Mouse (Mus musculus): ENCODE data around the gene Bcl2. TPM values are rescaled to one million over a fixed set of nuclear protein-coding genes. Genes with fewer than 3 reads are reported as not detected.
"Not testable (repeated sequence)": the region's sequence is repeated elsewhere in the genome, so short reads cannot be mapped to it uniquely, and the experiment has no call there.

Bcl2 gene
- polyA plus RNA-seq, 1 experiment from 2014 or later = 16.4 TPM

DNA sequence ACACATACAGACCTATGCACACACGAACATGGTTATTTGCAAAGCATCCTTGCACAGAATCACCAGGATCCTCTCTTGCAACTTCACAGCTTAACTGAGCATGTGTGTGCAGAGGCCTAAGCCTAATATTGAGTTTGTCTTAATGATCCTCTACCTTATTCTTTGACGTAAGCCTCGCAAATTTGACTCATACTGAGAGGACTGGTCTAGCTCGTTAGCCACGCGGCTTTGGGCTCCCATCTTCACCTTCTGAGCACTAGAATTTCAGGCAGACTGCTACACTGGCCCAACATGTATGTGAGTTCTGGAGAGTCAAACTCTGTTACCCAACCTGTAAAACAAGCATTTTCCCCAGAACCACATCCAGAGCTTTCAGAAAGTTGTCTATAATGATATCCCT is 28.9 kb upstream of the Bcl2 start:
- 88% methylated on average over 6 of the region's 6 CpGs for WGBS

DNA sequence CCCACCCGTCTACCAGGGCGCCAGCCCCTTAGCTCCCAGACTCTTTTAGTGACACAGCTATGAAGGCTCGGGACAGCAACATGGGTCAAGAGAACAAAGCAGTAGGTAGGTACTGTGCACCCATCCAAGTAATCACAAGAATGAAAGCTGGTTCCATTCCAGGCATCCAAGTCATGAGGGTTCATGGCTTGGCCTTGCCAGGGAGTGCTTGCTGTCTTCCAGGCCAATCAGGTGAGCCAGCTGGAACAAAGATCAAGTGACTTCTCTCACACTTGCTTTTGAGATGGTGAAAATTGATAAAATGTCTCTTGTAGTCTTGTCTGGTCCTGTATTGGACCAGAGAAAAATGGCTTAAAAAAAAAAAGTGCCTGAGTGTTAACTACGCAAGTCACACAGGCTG is 26.7 kb upstream of the Bcl2 start:
- 96% methylated on average over 4 of the region's 4 CpGs for WGBS
- no peak for ATAC-seq
- Histone ChIP-seq H3K4me3 (ENCODE audit: low read length) (no peak overlapping the region), H3K9me3 (ENCODE audit: control insufficient read depth, low read length) (no peaks in the 10 kb centered on the region), H3K4me2 (ENCODE audit: low read length) (no peak overlapping the region), H3K36me3 (ENCODE audit: control insufficient read depth, insufficient read depth, low read length) (peaks cover 6% of the 10 kb centered on the region), H3K4me1 (ENCODE audit: control insufficient read depth, insufficient read depth, low read depth, low read length) (no peaks in the 10 kb centered on the region), H3K27ac (ENCODE audit: low read depth, low read length) (no peak overlapping the region), H3K27me3 (replicated peaks; ENCODE audit: control insufficient read depth, insufficient read depth, low read length) (no peaks in the 10 kb centered on the region), H3K9ac (ENCODE audit: low read depth, low read length) (no peak overlapping the region)

More for the DNA sequence above, 28.9 kb upstream of the Bcl2 start:
- Histone ChIP-seq H3K27me3 (replicated peaks; ENCODE audit: control insufficient read depth, insufficient read depth, low read length) (no peaks in the 10 kb centered on the region), H3K27ac (ENCODE audit: low read depth, low read length) (no peak overlapping the region), H3K4me1 (ENCODE audit: control insufficient read depth, insufficient read depth, low read depth, low read length) (no peaks in the 10 kb centered on the region), H3K4me2 (ENCODE audit: low read length) (no peak overlapping the region), H3K9me3 (ENCODE audit: control insufficient read depth, low read length) (no peaks in the 10 kb centered on the region), H3K9ac (ENCODE audit: low read depth, low read length) (no peak overlapping the region), H3K4me3 (ENCODE audit: low read length) (no peak overlapping the region), H3K36me3 (ENCODE audit: control insufficient read depth, insufficient read depth, low read length) (peaks cover 13% of the 10 kb centered on the region)
- no peak for ATAC-seq

DNA sequence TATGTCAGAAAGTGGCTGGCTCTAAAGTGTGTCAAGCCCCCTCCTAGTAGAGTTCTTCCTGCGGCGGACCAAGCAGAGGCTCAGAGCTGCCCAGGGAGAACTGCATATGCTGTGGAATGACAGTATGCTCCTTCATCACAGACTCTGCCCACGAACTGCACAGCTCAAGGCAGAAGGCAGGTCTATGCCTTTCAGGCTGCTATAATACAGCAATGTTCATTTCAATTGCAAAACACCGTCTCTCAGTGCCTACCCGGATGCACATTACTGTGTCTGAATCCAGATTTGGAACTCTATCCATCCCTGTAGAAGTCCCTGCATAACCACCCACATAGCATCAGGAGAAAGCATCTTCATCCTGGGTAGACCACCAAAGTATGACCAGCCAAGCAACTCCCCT is 25.7 kb upstream of the Bcl2 start:
- Histone ChIP-seq H3K4me2 (ENCODE audit: low read length) (no peak overlapping the region), H3K27me3 (replicated peaks; ENCODE audit: control insufficient read depth, insufficient read depth, low read length) (no peaks in the 10 kb centered on the region), H3K27ac (ENCODE audit: low read depth, low read length) (no peak overlapping the region), H3K4me1 (ENCODE audit: control insufficient read depth, insufficient read depth, low read depth, low read length) (no peaks in the 10 kb centered on the region), H3K9me3 (ENCODE audit: control insufficient read depth, low read length) (no peaks in the 10 kb centered on the region), H3K4me3 (ENCODE audit: low read length) (no peak overlapping the region), H3K36me3 (ENCODE audit: control insufficient read depth, insufficient read depth, low read length) (peaks cover 6% of the 10 kb centered on the region; the same call in 1 of the 2 replicates), H3K9ac (ENCODE audit: low read depth, low read length) (no peak overlapping the region)
- WGBS = 96% methylated on average over 5 of the region's 5 CpGs
- no peak for ATAC-seq

DNA sequence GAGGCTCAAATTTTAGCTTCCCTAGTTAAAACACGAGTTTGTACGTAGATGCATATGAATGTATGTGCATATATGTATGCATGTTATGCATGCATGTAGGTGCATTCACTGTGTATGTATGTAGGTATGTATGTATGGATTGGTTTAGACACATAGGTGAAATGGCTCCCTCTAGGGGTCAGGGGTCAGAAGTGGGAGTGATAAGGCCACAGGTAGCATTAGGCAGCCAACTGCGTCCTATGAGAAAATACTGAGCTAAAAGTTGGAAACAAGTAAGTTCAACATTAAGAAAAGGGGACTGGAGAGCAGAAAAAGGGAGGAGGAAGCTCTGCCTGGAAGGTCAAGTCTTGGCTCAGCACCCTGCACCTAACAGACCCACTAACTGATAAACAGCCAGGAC is 24.0 kb upstream of the Bcl2 start:
- ATAC-seq = no peak
- no peak overlapping the region for H3K4me2 ChIP-seq (ENCODE audit: low read length)
- H3K9ac ChIP-seq (ENCODE audit: low read depth, low read length) = no peak overlapping the region
- WGBS = 89% methylated on average over 3 of the region's 3 CpGs
- no peaks in the 10 kb centered on the region for H3K9me3 ChIP-seq (ENCODE audit: control insufficient read depth, low read length)
- no peaks in the 10 kb centered on the region for H3K4me1 ChIP-seq (ENCODE audit: control insufficient read depth, insufficient read depth, low read depth, low read length)
- no peak overlapping the region for H3K27ac ChIP-seq (ENCODE audit: low read depth, low read length)
- H3K4me3 ChIP-seq (ENCODE audit: low read length) = no peak overlapping the region
- H3K36me3 ChIP-seq (ENCODE audit: control insufficient read depth, insufficient read depth, low read length) = peaks cover 12% of the 10 kb centered on the region
- no peaks in the 10 kb centered on the region for H3K27me3 ChIP-seq (replicated peaks; ENCODE audit: control insufficient read depth, insufficient read depth, low read length)

DNA sequence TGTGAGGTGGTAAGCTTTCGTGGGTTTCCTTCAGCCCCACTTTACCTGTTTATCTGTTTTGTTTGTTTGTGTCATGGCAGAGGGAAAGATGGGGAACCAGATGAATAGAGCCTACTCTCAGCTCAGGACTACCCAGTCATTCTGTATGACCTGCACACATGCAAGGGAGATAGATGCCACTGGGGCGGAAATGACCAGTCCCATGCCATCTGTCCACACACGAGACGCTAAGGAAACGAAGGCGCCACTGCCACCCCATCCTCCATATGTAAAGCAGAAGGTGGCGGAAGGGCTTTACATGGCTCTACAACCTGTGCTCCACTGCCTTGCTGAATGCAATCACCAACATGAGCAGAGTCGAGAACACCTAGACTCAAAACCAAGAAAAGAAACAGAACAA is 22.1 kb upstream of the Bcl2 start:
- no peak overlapping the region for H3K27ac ChIP-seq (ENCODE audit: low read depth, low read length)
- H3K9ac ChIP-seq (ENCODE audit: low read depth, low read length) = no peak overlapping the region
- no peak for ATAC-seq
- 84% methylated on average over 8 of the region's 8 CpGs for WGBS
- H3K4me2 ChIP-seq (ENCODE audit: low read length) = no peak overlapping the region
- H3K36me3 ChIP-seq (ENCODE audit: control insufficient read depth, insufficient read depth, low read length) = peaks cover 12% of the 10 kb centered on the region
- H3K4me3 ChIP-seq (ENCODE audit: low read length) = no peak overlapping the region
- H3K9me3 ChIP-seq (ENCODE audit: control insufficient read depth, low read length) = no peaks in the 10 kb centered on the region
- no peaks in the 10 kb centered on the region for H3K4me1 ChIP-seq (ENCODE audit: control insufficient read depth, insufficient read depth, low read depth, low read length)
- H3K27me3 ChIP-seq (replicated peaks; ENCODE audit: control insufficient read depth, insufficient read depth, low read length) = no peaks in the 10 kb centered on the region

DNA sequence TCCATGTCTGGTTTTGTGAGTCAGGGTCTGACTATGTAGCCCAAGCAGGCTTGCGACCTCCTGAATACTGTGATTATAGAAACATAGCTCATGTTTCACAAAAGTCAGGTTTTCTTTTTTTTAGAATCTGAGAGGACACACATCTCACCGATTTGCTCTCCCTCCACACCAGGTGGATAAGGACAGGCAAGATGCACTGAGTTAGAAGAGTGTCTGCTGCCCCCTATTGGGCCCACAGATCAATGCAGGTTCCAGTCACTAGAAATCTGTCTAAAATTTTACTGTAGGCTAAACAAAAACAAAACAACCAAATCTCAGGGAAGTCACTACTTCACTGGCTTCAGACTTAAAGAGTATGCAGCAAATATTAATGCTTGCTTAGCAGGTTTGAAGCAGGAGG is 21.5 kb upstream of the Bcl2 start:
- Histone ChIP-seq H3K4me2 (ENCODE audit: low read length) (no peak overlapping the region), H3K9me3 (ENCODE audit: control insufficient read depth, low read length) (no peaks in the 10 kb centered on the region), H3K4me3 (ENCODE audit: low read length) (no peak overlapping the region), H3K27me3 (replicated peaks; ENCODE audit: control insufficient read depth, insufficient read depth, low read length) (no peaks in the 10 kb centered on the region), H3K4me1 (ENCODE audit: control insufficient read depth, insufficient read depth, low read depth, low read length) (no peaks in the 10 kb centered on the region), H3K27ac (ENCODE audit: low read depth, low read length) (no peak overlapping the region), H3K9ac (ENCODE audit: low read depth, low read length) (no peak overlapping the region), H3K36me3 (ENCODE audit: control insufficient read depth, insufficient read depth, low read length) (peaks cover 12% of the 10 kb centered on the region)
- WGBS = 56% methylated on average over 2 of the region's 2 CpGs
- no peak for ATAC-seq

DNA sequence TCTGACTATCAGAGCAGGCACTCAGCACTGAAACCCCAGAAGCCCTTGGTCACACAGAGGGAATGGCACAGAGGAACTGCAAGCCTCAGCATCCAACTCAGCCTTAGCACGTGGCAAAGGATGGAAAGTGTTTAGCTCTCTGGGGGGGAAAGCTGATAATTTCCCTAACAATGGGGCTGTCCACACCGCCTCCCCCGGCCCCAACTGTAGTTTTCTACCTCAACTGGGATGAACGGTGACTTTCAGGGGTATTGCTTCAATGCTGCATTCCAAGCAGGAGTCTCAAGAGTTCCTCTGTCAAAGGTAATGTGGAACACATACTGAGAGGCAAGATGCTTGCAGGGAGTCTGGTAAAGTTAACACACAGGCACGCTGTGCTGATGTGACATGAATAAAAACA is 8.0 kb upstream of the Bcl2 start:
- no peak for ATAC-seq
- Histone ChIP-seq H3K36me3 (ENCODE audit: control insufficient read depth, insufficient read depth, low read length) (no peaks in the 10 kb centered on the region), H3K4me2 (ENCODE audit: low read length) (no peak overlapping the region), H3K9ac (ENCODE audit: low read depth, low read length) (no peak overlapping the region), H3K27ac (ENCODE audit: low read depth, low read length) (no peak overlapping the region), H3K27me3 (replicated peaks; ENCODE audit: control insufficient read depth, insufficient read depth, low read length) (no peaks in the 10 kb centered on the region), H3K9me3 (ENCODE audit: control insufficient read depth, low read length) (no peaks in the 10 kb centered on the region), H3K4me3 (ENCODE audit: low read length) (no peak overlapping the region), H3K4me1 (ENCODE audit: control insufficient read depth, insufficient read depth, low read depth, low read length) (no peaks in the 10 kb centered on the region)
- 16% methylated on average over 5 of the region's 5 CpGs for WGBS

DNA sequence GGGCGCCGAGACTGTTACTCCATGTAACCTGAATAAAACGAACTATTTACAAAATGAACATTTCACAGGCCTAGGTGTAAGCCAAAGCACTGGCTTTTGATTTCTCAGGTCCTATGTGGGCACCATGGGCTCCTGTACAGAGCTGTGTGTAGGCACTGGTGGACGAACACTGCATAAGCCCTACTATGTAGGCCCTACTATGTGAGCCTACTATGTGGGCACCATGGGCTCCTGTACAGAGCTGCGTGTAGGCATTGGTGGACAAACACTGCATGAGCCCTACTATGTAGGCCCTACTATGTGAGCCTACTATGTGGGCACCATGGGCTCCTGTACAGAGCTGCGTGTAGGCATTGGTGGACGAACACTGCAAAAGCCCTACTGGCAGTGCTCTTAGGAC is 3.7 kb upstream of the Bcl2 start:
- not testable (repeated sequence) for H3K27ac ChIP-seq (ENCODE audit: low read depth, low read length); H3K4me1 ChIP-seq (ENCODE audit: control insufficient read depth, insufficient read depth, low read depth, low read length); ATAC-seq; H3K36me3 ChIP-seq (ENCODE audit: control insufficient read depth, insufficient read depth, low read length); H3K9ac ChIP-seq (ENCODE audit: low read depth, low read length); H3K4me2 ChIP-seq (ENCODE audit: low read length); H3K9me3 ChIP-seq (ENCODE audit: control insufficient read depth, low read length); H3K4me3 ChIP-seq (ENCODE audit: low read length); H3K27me3 ChIP-seq (replicated peaks; ENCODE audit: control insufficient read depth, insufficient read depth, low read length)
- 76% methylated on average over 7 of the region's 7 CpGs for WGBS

DNA sequence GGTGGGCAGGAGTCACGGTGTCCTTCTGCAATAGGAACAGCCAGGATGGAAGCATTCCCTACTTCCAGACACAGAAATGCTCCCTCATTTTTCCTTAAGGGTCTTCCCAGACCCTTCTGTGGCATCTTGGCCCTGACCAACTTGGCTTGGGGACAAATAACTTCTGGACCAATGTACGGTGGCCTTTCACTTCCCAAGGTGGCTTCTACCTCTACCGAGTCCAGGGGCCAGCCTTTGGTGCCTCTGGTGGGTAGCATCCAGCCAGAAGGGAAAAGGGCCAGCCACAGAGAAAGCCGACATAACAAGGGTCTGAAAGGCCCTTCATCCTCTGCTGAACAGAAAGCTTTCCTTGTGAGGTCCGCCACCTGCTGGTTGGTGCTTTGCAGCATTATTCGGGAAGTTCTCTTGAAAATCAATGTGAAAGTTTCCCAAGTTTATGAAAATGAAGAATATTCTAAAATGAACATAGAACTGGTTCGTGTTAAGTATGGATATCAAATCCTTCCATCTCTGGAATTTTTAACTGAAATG is 3.1 kb upstream of the Bcl2 start:
- Histone ChIP-seq H3K27me3 (replicated peaks; ENCODE audit: control insufficient read depth, insufficient read depth, low read length) (no peaks in the 10 kb centered on the region), H3K4me2 (ENCODE audit: low read length) (no peak overlapping the region), H3K9ac (ENCODE audit: low read depth, low read length) (peak overlapping the region; percentile 33; the same call in 1 of the 2 replicates), H3K9me3 (ENCODE audit: control insufficient read depth, low read length) (no peaks in the 10 kb centered on the region), H3K27ac (ENCODE audit: low read depth, low read length) (no peak overlapping the region), H3K4me1 (ENCODE audit: control insufficient read depth, insufficient read depth, low read depth, low read length) (peaks cover 7% of the 10 kb centered on the region), H3K36me3 (ENCODE audit: control insufficient read depth, insufficient read depth, low read length) (no peaks in the 10 kb centered on the region), H3K4me3 (ENCODE audit: low read length) (no peak overlapping the region)
- ATAC-seq = no peak
- WGBS = 28% methylated on average over 7 of the region's 7 CpGs

DNA sequence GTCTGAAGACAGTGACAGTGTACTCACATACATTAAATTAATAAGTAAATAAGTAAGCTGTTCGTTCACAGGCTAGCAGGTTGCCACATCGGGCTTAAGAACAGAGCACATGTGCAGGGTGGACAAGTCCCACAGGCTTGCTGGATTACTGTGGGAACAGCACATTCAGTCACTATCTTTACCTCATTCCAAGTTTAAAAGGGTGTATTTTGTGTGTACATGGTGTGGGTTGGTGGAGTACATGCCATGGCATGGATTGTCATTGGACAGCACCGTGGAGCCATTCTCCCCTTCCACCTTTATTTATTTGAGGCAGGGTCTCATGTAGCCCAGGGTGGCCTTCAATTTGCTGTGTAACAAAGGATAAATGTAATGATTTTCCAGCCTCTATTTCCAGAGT is 2.1 kb upstream of the Bcl2 start:
- ATAC-seq = no peak
- no peak overlapping the region for H3K27ac ChIP-seq (ENCODE audit: low read depth, low read length)
- 92% methylated on average over 3 of the region's 3 CpGs for WGBS
- H3K4me1 ChIP-seq (ENCODE audit: control insufficient read depth, insufficient read depth, low read depth, low read length) = peaks cover 11% of the 10 kb centered on the region
- H3K9ac ChIP-seq (ENCODE audit: low read depth, low read length) = no peak overlapping the region
- H3K4me3 ChIP-seq (ENCODE audit: low read length) = no peak overlapping the region
- no peak overlapping the region for H3K4me2 ChIP-seq (ENCODE audit: low read length)
- no peaks in the 10 kb centered on the region for H3K9me3 ChIP-seq (ENCODE audit: control insufficient read depth, low read length)
- no peaks in the 10 kb centered on the region for H3K27me3 ChIP-seq (replicated peaks; ENCODE audit: control insufficient read depth, insufficient read depth, low read length)
- H3K36me3 ChIP-seq (ENCODE audit: control insufficient read depth, insufficient read depth, low read length) = no peaks in the 10 kb centered on the region
